Mouse (Mus musculus): ENCODE measurements around the gene Slc35d2.

The Slc35d2 gene

GRCm38 (mm10) chr13:64110421-64110820 lies 18.7 kb downstream of the Slc35d2 start:
- DNase-seq (ENCODE audit: low read depth, low spot score), result no peak

GRCm38 (mm10) chr13:64108381-64108850 lies 20.8 kb downstream of the Slc35d2 start:
- no peak for DNase-seq (ENCODE audit: low read depth, low spot score)

DNA sequence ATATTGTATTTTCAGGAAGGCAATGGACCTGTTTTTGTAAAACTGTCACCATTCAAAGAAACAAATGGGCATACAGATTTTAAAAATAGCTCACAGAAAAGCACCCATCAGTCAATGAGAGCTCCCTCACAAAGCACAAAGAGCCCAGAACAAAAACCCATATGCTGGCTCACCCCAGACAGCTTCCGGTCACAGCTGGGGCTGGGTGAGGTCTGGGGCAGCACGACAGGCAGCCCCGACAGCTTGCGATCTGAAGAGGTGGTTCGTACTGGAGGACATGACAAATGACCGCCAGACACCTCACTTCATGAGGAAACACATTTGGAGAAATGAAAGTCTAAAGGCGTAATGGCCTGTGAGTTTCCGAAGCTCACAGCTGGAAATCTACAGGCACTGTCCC lies 21.6 kb downstream of the Slc35d2 start:
- peak; percentile 40 for DNase-seq (ENCODE audit: low read depth, low spot score)

GRCm38 (mm10) chr13:64107105-64107504 lies 22.1 kb downstream of the Slc35d2 start:
- no peak for DNase-seq (ENCODE audit: low read depth, low spot score)

- DNase-seq (ENCODE audit: low read depth, low spot score), result no peak
These were observed 23.5 kb downstream of the Slc35d2 start for GRCm38 (mm10) chr13:64105690-64106089.

DNA sequence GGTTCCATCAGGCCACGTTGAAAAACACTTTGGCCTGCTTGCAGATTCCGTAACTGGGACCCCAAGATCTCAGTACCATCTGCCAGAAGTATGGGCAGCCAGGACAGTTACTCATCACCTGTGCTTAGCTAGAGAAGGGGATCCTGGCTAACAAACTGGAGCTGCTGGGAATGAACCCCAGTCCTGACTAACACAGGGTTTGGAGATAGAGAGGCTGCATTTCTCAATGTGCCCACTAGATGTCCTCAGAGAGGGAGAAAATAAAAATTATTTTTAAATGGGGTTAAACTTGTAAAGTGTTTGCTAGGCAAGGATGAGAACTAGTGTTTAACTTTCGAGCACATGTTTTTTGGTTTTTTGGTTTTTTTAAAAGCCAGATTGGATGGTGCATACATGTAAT lies 29.0 kb downstream of the Slc35d2 start:
- no peak for DNase-seq (ENCODE audit: low read depth, low spot score)

GRCm38 (mm10) chr13:64098992-64099391 lies 30.2 kb downstream of the Slc35d2 start:
- no peak for DNase-seq (ENCODE audit: low read depth, low spot score)

- peak; percentile 63 for DNase-seq (ENCODE audit: low read depth, low spot score)
These were observed 35.8 kb downstream of the Slc35d2 start for GRCm38 (mm10) chr13:64093341-64093740.

- DNase-seq (ENCODE audit: low read depth, low spot score), result no peak
These were observed 36.4 kb downstream of the Slc35d2 start for GRCm38 (mm10) chr13:64092752-64093151.

DNA sequence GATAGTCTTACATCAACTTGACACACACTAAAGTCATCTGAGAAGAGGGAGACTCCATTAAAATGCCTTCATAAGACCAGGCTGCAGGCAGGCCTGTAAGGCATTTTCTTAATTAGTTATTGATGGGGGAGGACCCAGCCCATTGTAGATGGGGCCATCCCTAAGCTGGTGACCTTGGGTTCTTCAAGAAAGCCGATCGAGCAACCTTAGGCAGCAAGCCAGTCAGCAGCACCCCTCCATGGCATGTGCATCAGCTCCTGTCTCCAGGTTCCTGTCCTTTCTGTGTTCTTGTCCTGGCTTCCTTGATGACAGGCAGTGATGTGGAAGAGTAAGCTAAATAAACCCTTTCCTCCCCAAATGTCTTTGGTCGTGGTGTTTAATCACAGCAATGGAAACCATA lies 37.0 kb downstream of the Slc35d2 start:
- no peak for DNase-seq (ENCODE audit: low read depth, low spot score)

DNA sequence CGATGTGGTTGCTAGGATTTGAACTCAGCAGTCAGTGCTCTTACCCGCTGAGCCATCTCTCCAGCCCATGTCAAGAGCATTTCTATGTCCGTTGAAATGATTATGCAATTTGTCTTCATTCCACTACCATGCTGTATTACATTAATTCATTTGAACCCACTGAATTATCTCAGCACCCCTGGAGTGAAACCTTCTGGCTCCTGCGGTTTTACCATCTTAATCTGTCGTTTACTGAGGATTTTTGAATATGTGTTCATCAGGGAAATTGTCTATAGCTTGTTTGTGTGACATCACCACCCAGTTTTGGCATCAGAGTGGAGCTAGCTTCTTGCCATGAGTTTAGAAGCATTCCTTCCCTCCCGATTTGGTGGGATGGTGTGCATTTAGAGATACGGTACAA lies 38.2 kb downstream of the Slc35d2 start:
- no peak for DNase-seq (ENCODE audit: low read depth, low spot score)

GRCm38 (mm10) chr13:64090278-64090677 lies 38.9 kb downstream of the Slc35d2 start:
- no peak for DNase-seq (ENCODE audit: low read depth, low spot score)

DNA sequence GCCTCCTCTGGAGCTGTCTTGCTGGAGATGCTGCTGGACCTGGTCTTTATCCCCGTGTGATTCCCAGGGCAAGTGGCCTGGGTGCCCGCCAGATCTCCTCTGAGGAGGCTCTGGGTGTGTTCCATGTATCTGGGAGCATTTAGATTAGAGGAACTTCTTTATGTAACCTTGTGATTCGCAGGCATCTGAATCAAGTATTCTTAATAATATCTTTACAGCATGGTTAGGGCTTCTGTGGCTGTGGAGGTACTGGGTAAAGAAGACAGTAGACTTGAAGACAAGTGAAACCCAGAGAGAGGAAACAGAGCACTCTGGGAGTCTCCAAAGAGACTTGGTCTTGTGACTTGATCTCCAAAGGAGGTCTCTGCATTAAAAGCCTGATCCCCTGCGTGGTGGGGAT lies 40.0 kb downstream of the Slc35d2 start, which contains the start of gene Hsd17b3:
Gene Hsd17b3 (minus strand): TSS at position 101 of the 400 bp plus-strand sequence.
- no peak for DNase-seq (ENCODE audit: low read depth, low spot score)

DNA sequence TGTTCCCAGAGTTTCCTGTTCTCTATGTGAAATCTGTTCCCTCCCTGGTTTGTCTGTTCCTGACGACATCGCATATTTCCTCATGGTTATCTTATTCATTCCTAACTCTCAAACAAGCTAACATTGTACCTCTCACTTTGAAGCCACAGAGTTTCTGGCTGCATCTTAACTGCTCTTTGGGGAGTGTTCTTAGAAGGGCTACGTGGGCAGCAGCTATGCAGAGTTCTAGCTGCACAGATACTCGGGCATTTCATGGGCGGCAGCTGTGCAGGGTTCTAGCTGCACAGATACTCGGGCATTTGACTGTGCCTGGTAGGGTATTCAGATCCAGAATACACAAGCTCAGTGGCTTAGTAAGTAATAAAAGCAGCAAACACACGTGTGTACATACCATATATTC lies 41.1 kb downstream of the Slc35d2 start:
- DNase-seq (ENCODE audit: low read depth, low spot score), result no peak

GRCm38 (mm10) chr13:64086036-64086435 lies 43.1 kb downstream of the Slc35d2 start:
- no peak for DNase-seq (ENCODE audit: low read depth, low spot score)

DNA sequence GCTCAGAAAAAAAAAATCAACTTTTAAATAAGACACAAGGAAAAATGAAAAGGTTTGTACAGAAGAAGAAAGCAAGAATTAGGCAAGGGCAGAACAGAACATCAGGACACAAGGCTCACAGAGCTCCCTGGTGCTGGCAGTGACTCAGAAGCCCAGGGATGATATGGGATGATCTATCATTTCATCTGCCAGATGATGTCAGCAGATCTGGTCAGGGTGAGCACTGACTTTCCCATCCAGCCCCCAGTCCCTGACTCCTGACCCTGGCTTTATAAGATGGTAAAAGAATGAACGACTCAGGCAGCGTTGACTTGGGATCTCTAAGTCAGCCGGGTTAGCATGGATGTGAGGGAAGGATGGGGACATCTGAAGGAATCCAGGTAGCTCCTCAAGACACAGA lies 45.8 kb downstream of the Slc35d2 start:
- DNase-seq (ENCODE audit: low read depth, low spot score), result no peak

DNA sequence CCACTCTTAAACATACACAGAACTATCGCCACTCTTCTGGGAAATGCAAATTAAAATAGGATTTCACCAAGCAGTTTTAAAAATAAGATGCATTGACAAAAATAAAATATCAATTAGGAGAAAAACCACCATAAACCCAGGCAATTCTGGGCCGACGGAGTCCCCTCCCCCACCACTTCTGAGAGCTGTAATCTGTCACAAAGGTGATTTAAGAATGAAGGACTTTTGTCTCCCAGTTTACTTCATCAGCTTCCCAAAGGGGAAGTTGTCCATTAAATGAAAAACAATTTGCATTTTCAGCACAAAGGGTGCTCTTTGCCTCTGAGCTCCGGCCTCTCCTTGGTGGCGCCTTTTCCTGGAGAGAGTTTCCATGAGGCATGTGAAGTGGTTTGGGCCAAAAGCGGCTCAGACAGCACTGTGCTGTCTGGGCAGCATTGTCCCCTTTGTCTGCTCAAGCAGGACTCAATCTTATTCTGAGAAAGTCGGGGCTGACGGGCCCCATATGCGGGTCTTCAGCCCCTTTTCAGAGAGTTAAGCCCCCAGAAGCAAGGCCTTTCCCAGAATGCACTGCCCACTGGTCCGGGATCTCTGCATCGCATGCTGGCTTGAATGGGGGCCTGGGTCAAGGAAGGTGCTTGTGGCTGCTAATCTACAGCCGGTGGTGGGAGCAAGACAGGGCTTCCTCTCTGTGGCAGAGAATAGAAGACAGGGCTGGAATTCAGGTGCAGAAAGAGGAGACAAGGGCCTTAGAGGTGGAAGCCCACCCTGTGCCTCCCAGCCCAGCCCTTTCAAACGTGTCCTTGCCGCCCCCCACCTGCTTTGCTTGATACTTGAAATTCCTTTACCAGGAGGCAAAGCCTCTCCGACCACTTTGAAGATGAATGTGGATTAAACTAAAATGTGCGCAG lies 47.9 kb downstream of the Slc35d2 start:
- peak; percentile 11 for DNase-seq (ENCODE audit: low read depth, low spot score)

DNA sequence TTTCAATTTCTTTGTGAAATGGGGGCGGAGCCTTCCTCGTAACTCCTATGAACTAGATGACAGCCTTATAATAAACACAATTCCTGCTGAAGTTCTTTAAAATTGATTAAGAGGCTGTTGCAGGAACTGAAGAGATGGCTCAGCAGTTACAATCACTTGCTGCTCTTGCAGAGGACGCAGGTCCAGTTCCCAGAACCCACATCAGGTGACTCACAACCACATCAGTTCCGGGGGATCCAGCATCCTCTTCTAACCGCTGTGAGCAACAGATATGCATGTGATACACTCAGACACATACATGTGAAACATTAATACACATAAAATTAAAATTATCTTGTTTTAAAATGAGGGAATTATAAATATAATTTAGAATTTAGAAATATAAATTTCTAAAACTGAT lies 51.6 kb downstream of the Slc35d2 start:
- no peak for DNase-seq (ENCODE audit: low read depth, low spot score)

- no peak for DNase-seq (ENCODE audit: low read depth, low spot score)
These were observed 53.1 kb downstream of the Slc35d2 start for GRCm38 (mm10) chr13:64076074-64076473.

- DNase-seq (ENCODE audit: low read depth, low spot score), result no peak
These were observed 62.5 kb downstream of the Slc35d2 start for GRCm38 (mm10) chr13:64066653-64067052.

DNA sequence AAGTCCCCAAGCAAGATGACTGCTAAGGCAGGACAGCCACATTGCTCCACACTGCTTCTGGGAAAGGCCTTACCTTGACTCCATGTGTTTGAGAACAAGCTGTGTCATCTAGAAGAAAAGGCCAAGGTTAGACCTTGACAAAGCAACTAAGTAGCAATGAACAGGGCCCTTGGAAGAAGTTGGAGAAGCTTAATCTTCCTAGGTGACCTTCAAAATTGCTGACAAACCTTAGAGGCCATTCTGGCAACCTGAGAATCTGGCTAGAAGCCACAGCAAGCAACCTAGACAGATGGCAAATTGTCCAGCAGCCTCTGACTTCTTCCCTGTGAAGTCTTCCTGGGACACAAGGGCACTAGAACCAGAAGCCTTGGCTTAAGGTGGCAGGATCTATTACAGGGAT lies 64.9 kb downstream of the Slc35d2 start:
- DNase-seq (ENCODE audit: low read depth, low spot score), result no peak

GRCm38 (mm10) chr13:64060935-64061506 lies 68.1 kb downstream of the Slc35d2 start:
- no peak for DNase-seq (ENCODE audit: low read depth, low spot score)

DNA sequence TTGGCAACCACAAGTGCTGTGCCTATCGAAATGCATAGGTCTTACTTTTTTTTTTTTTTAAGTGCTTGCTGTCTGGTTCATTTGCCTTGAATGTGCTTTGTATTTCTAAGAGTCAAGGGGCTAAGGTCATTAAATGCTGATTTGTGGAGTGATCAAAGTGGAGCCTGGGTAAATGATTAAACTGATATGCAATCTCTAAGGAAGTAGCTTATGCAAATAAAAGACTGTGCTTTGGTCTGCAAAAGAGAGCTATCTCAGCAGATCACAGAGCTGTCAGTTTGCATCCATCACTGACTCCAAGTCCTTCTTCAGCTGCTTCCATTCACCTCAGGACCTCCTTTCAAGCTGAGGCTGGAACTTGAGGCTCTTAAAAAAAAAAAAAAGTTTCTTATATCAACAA lies 75.2 kb downstream of the Slc35d2 start:
- DNase-seq (ENCODE audit: low read depth, low spot score), result no peak
